Mouse (Mus musculus): Measurements from ENCODE around the gene Cyp26b1.
"Not testable (repeated sequence)": the region's sequence is repeated elsewhere in the genome, so short reads cannot be mapped to it uniquely, and the experiment has no call there.

Cyp26b1 gene

DNA sequence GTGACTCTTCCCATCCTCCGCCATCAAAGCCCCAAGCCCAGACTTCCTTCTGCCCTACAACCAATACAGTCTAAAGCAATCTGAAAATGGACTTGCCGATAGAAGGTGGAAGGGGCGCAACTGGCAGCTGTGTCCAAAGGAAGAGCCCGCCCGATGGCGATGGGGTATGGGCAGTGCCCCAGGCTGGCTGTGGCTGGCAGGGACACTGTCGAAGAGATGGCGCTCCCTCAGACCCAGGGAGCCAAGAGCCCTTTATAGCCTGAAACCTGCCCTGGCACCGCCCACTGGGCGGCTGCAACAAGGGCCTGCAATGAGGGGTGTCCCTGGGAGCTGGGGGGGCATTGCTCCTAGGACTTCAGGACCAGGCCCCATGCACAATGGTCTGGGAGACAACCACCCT, at the start of gene Cyp26b1:
TSS of gene Cyp26b1 (minus strand) at position 216 of the 400 bp plus-strand sequence.
- no peak for DNase-seq (ENCODE audit: low spot score)

DNA sequence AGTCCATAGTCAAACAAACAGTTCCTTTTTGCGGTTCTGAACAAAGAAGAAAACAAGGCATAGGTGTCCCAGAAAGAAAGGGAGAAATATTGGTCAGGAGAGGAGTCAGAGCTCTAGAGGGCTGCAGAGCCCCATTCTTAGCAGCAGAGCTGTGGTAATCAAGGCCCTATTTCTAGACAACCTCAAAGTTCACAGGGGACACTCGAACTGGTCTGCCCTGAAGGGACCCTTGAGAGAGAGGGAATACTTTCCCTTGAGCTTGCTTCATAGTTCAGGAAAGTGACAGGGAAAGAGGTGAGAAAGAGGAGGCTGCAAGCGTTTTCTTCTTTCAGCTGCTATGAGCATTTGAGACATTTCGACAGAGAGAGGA, 47.3 kb upstream of the Cyp26b1 start:
- no peak for DNase-seq (ENCODE audit: low spot score)

DNA sequence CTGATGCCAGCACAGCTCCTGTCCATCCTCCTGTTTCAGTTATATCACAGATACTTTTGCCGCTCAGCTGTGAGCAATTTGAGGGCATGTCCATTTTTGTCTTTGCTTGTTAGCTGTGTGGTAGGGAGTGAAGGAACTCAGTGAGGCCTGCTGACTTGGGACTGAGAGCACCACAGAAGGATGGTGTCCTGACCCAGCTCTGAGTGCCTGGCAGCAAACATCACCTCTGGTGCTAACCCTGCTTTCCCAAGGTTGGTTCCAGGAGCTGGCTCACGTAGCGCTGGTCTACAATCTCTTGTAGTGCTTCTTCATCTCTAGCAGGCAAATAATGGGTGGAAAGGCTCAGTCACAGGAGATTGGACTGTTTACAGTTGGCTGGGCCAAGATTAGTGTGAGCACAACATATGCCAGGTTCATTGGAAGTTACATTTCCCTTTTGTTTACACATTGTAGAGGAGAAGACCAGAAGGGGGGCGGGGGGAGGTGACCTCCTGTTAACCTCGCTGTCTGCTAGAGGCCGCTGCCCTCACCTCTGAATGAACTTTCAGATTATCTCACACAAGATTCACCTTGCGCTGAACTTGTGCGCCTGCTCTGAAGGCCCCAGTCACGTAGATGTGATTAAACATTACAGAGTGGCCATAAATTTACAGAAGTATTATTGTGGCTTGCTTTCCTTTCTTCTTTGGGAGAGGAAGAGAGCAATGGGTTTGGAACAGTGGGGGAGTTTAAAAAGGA, 46.8 kb upstream of the Cyp26b1 start:
- no peak for DNase-seq (ENCODE audit: low spot score)

DNA sequence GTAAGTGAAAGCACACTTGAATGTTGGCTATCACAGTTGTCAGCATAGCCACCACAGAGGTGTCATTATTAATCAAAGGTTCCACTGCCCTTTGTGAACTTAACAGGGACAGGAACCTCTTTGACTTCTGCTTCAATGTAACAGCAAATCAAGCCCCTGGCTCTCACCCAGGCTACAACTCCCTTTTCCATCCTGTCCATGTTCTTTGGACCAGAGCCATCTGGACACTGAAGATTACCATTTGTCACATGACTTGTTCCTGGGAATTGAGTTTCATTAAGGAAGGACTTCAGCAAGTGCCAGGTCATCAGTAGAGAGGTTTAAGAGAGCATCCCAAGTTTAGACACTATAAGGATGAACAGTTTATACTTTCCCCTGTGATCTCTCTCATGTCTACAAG, 44.5 kb upstream of the Cyp26b1 start:
- no peak for DNase-seq (ENCODE audit: low spot score)

DNA sequence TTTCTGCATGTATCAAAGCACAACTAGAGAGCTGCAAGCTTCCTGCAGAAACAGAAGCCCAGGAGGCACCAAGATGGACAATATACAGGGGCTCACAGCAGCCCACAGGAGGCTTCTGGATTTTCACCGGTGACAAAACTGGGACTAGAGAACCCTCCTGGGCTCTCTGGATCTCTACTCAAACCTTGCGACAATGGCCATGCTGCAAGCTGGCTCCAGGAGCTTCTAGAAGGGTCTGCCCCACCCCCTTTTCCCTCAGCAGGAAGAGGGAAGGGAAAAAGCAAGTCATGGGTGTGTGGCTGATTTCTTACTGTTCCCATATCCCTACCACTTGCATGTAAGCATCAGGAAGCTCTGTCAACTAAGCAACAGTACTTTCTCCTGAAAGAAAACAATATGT, 37.9 kb upstream of the Cyp26b1 start:
- DNase-seq (ENCODE audit: low spot score), result no peak

DNA sequence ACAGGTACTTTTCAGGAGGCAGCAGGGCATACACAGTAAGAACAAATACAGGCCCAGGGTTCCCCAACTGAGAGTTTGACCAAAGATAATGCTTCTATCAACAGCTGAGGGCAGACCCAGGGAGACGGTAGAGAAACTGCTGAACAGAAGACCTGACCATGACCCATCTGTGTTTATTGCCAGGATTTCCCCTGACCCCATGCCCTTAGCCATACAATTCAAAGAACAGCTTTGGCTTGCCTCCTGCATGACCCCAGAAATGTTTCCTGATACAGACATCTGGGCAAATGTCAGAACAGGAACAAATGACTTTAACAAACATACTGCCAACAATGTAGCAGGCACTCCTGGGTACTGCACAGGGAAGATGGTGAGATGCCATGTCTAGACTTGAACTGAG, 36.6 kb upstream of the Cyp26b1 start:
- DNase-seq (ENCODE audit: low spot score), result peak; percentile 6

DNA sequence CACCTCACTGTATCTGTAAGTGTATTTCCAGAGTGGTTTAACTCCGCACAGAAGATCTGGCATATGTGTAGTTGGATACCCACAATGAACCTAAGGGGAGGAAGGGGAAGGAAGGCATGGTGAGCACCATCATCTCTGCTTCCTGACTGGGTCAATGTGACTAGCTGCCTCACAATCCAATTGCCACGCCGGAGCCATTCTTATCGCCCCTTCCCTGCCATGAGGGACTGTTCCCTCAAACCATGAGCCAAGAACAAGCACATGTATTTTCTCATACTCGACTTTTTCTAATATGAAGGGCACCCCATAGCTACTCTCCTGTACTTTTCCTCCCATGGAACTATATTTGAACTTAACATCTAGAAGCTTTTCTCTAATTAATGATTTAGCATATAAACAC, 35.1 kb upstream of the Cyp26b1 start:
- no peak for DNase-seq (ENCODE audit: low spot score)

DNA sequence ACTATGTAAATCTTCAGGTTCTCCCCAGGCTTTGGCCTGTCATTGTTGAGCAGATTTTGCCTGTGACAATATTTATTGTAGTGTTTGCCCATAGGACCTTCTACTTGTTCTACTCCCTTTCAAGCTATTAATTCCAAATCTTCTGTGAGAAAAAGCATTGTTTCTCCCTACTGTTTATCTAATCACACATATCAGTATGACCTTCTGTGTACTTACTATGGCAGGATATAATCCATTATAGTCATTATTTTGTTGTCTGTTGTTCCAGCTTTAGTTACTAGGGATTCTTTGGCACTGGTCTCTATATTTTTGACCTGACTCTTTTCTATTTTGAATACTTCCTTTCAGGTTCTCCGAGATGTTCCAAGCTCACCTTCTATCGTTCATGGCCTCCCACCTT, 32.7 kb upstream of the Cyp26b1 start:
- no peak for DNase-seq (ENCODE audit: low spot score)

DNA sequence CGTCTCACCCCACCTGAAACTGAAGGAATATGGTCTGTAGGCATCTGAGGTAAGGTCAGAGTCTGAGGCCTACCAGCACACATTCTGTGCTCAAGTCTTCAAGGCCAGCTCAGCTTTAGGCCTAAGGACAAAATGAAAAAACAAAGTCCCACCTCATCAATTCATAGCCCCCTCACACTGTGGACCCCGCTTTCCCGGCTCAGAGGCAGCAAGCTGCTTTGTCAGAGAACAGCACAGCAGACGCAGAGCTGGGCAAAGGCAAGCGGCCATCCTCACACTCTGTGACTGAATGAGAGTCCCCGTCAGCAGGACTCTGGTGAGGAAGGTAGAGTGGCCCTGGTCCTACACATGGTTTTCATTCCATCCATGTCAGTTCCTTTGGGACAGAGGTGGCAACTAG, 25.5 kb upstream of the Cyp26b1 start:
- DNase-seq (ENCODE audit: low spot score), result no peak

DNA sequence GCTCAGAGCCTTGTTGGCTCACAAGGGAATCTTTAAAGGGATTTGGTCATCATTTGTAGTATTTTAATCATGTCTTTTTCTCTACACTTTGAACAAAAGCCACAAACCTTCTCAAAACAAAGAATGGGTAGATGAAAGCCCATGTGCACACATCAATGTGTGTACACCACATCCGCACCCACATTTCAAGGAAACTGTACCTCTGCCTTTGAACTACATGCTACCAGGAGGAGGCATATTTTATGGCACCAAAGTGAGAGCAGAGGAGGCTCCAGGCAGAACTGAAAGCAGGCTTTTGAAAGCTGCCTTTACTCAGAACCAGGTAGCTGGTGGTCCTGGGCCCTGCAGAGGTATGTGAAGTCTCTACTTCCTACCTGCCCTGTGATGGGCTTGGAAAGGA, 23.3 kb upstream of the Cyp26b1 start:
- no peak for DNase-seq (ENCODE audit: low spot score)

DNA sequence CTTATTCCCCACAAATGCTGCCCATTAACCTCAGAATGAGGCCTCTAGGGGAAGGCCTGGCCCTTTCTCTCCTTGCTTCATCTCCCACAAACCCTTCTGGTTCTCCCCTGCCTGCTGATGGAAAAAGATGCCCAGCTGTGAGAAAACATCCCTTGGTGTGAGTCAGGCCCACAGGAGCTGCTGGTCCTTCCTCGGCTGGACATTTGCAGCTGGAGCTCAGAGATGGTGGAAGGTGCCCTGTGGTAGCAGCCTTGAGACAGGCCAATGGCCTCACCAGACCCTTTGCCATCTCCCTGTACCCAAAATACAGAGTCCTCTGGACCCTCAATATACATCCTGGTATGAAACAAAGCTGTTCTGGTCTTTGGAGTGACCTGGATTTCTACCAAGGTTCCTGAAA, 22.9 kb upstream of the Cyp26b1 start:
- DNase-seq (ENCODE audit: low spot score), result no peak

DNA sequence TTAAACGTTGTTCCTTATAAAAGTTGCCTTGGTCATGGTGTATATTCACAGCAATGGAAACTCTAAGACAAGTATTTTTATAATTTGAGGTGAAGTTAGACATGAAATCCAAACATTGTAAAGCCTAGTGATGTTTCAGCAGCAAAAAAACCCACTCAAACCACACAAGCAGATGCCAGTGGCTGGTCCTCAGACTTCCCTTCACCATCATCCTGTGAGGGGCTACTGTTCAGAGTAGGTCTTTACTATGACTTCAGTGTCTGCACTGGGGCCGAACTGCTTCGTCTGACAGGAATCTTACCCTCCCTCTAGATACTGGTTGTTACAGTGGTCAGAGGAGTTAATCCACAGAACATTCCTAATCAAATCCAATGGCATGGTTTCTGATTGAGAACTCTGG, 19.9 kb upstream of the Cyp26b1 start:
- DNase-seq (ENCODE audit: low spot score), result no peak

DNA sequence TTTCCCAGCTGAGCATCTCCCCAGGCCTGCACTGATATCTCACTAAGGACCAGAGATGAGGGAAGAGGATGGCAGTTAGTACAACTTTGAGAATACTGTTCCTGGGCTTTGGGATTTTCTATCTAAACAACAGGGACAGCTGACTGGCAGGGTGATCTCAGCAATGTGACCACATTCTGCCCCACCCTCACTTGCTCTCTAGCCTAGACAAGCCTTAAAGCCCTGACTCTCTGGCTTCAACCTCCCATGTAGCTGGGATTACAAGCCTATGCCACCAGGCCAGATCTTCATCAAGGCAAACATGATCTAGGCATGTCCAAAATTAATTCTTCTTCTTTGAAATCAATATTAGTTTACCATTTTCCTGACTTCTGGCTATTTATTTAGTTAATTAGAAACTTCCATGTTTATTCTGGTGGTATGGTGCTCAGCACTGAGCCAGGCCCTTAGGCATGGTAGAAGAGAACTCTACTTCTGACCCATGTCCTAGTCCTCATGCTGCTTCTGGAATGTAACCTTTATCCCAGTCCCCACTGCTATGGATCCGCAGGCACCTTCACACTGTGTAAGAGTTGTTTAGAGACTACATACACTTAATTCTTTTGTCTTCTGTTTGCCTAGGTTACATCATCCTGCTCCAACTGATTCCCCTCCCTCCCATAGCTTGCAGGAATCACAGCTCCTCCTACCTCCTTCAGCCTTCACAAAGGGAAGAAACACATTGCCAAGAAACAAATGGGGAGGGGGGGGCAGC, 7.6 kb upstream of the Cyp26b1 start:
- no peak for DNase-seq (ENCODE audit: low spot score)

DNA sequence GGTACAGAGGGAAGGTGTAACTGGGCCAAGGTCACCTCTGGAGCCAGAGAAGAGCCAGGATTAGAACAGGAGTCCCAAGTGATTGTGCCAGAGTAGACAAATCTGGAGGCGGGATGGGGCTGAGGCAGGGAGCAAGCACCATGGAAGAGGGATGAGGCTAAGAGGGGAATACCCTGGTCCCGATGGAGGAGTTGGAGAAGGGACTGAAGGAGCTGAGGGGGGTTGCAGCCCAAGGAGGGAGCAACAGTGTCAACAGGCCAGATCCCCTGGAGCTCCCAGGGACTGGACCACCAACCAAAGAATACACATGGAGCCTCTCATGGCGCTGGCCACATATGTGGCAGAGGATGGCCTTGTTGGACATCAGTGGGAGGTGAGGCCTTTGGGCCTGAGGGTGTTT, 5.6 kb upstream of the Cyp26b1 start:
- DNase-seq (ENCODE audit: low spot score), result not testable (repeated sequence)

DNA sequence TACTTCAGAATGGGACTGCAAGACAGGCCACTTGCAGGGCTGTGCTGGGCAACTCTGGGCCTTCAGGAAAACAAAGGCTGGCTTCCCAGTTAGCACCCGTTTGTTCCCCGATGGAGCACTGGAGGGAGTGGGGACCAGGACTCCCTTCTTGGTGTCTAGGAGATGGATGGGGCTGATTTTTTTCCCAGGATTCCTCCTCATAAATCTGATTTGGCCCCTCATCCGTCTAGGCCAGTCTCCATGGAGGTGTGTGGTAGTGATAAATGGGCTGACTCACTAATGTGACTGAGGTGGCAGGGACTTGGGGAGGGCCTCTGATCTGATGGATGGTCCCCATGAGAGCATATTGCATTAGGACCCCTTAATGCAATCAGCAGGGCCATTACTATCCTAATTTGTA, 5.0 kb upstream of the Cyp26b1 start:
- DNase-seq (ENCODE audit: low spot score), result no peak

DNA sequence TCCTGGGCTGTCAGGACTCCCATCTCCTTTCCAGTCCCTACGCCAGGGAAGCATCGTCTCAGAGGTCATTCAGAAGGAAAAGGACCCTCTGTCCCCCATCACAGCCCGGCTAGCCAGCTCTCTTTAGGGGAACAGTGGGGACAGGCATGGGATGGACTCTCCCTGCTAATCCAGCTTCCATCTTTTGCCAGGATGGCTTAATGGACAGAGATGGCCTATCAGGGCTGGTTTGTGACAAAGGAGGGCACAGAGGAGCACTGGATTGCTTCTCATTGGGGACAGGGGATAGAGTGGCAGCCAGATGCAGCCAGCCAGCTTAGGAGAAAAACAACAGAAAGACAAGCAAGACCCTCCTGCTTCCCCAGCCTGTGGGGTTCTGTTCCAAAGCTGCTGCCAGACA, 918 bp upstream of the Cyp26b1 start:
- no peak for DNase-seq (ENCODE audit: low spot score)

DNA sequence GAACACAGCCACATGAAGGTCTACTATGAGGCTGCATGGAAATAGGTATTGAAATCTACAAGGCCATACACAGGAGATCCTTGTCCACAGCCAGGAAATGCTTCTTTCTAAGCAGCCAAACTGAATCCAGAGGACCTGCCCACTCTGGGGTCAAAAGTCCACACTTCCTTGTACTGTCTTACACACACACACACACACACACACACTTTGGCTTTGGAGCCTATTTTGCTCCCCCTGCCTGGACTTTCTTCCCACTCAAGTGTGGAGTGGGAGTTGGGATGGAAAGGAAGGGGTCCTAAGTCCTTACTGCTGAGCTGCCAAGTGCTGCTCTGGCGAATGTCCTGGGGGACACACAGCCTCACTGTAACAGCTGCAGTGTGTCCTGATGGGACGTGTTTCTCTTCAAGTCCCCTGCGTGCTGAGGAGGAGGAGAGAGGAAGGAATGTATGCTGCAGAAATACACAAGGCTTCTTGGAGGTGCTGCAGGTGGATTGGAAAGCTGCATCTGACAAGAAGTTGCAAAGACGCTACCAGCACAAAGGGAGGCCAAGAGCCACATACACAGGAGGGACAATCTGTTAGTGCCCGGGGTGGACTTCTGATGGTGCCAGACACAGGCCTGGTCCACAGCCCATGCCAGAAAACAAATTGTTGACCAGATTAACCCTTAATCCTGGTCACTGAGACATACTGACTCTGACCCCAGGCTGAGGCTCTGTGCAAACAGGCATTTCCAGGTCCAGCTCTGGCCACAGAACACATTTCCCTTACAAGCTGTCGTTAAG, 2.6 kb downstream of the Cyp26b1 start:
- DNase-seq (ENCODE audit: low spot score), result no peak

DNA sequence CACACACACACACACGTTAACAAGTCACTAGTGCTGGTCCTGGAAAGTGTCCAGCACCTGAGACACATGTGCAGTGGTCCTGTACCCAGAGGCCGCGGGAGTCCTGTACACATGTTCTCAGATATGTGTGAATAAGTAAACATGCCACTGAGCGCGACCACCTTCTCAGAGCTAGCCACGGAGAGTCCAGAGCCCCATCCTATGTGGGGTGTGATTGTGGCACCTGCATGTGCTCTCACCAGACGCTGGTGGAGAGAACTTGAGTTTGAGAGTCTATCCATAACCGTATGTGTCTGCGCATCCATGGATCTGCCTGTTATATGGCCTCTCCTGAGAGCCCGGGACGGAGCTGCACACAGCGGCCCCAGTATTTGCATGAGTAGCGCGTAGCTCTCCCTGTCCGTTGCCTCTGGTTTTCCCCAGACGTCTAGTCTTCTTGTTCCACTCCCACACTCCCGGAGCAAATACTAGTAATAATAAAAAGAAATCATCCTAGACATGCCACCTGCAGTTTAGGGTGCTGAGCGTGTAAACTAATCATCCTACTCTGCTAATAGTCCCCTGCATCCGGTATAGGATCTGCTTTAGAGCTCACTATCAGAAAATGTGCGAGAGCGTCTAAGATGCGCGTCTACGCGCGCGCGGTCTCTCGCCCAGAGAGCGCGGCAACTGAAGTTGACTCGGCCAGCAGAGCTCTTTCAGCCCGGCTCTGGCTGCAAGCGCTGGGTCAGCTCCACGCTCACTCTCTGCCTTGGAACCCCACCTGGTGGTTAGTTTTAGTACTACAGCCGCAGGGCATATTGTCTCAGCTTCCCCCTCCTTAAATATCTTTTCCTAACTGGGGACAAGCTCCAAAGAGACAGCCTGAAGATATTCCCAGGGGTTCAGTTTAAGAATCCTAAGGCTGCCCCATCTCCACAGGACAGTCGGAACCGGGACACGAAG, 3.7 kb downstream of the Cyp26b1 start:
- peak; percentile 70 for DNase-seq (ENCODE audit: low spot score)

DNA sequence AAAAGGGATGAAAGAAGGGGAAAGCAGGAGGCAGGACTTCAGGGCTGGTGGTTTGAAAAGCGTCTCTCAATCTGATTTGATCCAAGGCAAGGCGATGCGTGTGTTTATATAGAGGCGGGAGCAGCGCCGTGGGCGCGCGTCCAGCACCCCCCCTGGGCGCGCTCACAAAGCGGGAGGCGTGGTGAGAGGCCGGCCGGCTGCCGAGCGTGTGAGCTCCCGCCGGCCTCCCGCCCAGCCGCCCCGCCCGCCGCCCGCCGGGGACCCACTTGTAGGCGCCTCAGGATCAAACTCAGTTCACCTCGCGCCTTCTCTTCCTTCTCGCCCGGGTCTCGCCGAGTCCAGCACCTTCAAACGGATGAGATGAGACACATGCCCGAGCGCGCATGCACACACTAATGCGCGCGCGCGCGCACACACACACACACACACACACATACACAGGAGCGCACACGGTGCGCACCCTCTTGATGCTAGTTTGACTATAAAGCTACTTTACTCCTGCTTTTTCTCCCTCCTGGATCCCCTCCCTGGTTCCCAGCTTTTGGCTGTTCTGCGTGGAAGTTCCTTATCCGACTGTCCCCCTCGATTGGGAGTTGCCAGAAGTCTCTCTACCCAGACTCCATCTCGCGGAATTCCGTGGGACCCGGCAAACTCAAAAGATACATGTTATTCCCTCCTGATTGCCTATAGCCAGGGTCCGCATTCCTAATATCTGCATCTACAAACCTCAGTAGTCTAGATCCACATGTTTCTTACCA, 4.6 kb downstream of the Cyp26b1 start:
- DNase-seq (ENCODE audit: low spot score), result no peak

DNA sequence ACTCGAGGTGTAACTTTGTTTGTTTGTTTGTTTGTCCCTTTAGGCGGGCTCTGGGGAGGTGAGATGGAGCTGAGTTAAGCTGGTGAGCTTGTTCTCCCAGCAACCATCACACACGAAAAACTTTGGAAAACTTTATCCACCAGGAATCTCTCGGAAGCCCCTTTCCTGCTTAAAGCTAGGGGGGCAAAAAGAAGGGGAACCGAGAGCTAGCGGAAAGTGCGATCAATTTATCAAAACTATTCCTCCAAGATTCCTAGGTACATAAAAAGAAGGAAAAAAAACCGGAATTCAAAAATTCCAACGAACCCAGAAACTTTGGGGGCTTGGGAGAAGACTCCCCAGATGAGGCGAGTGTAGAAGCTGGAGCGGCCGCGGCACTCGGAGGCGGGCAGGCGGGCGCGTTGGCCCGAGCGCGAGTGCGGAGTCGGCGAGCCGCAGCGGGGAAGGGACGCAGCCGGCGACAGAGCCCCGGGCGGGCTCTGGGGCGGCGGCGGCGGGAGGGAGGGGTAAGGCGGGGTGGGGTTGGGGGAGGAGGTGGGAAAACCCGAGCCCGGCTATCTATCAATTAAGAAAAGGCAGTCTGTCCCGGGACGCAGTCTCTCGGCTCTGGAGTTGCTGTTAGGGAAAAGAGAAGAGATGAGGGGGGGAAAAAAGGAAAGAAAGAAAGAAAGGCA, 5.3 kb downstream of the Cyp26b1 start:
- DNase-seq (ENCODE audit: low spot score), result peak; percentile 1

All from ovary, adult 18-20 months (tissue).